23 mouse cellular contexts compared by ENCODE assay signal in the genomic region with DNA sequence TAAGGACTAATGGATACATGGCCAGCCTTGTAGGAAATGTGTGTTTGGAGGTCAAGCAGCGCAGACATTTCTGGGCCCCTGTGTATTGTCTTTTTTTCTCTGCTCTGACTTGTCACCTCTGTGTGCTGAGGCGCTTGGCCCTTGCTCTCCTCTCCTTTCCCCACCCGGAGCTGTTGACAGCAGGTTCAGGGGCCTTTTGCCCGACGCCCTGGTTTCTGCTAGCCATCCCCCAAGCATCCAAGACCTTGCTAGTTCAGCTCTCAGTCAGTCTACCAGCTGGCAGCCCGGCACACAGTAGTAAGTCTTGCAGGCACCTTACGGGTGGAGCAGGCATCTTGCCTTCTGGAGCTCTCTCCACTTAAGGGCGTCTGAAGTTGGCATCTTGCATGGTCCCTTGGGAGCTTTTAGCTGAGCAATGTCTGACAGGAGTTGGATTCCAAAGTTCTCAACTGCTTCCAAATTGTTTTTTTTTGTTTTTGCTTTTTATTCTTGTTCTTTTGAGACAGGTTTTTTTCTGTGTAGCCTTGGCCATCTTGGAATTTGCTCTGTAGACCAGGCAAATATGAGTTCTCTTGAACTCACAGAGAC. TPM values are rescaled to one million over a fixed set of nuclear protein-coding genes. Genes with fewer than 3 reads are reported as not detected.
A peak's percentile ranks its signal among the peaks of the same experiment; 100 is the strongest.
DNase-seq lines count a peak whose midpoint lies in the region; ATAC-seq lines count a peak whose summit lies in the region.
"Had no signal": no experiment of that assay in that cellular context is flagged by ENCODE, and none has a peak within 500 bp of the region (broad histone marks: within the 10 kb centered on the region; RNA-seq: fewer than 3 reads in every experiment).

No protein-coding gene starts in this region.

- no peaks in the 10 kb centered on the region for H3K9me3 ChIP-seq in heart, embryonic 12.5 days (replicated peaks)
- H3K9me3 ChIP-seq: embryonic facial prominence, embryonic 10.5 days; forebrain, embryonic 15.5 days; midbrain, embryonic 15.5 days had no signal

- H3K4me2 ChIP-seq in heart, embryonic 12.5 days: 0 out of 2 replicates have a peak overlapping the region, but pooled peaks have one; percentile 1
- H3K4me2 ChIP-seq: forebrain, embryonic 15.5 days; hindbrain, embryonic 14.5 days; midbrain, embryonic 15.5 days had no signal

- DNase-seq in gastrocnemius, postnatal 36 days: peak; percentile 14 to 15
- DNase-seq in gastrocnemius, postnatal 25 days: no peak
- peak; percentile 63 for DNase-seq in 3T3-L1 (ENCODE audit: low read depth, low spot score)
- DNase-seq in heart, postnatal 10 days: peak; percentile 39 to 50
- DNase-seq in kidney, postnatal 25 days: no peak
- DNase-seq: cerebellum, adult 11-12 months; cerebellum, postnatal 10 days; gastrocnemius, postnatal 14 days; kidney, adult 18-20 months; left cerebral cortex, postnatal 4 days; liver; right cerebral cortex, adult 18-20 months had no signal

- intact Hi-C loops in gastrocnemius, postnatal 36 days (cut with DNase I): no loop called here
- intact Hi-C loops in heart, postnatal 10 days (cut with DNase I): no loop called here

- no peaks in the 10 kb centered on the region for H3K27me3 ChIP-seq in heart, embryonic 12.5 days (replicated peaks)
- H3K27me3 ChIP-seq: forebrain, embryonic 15.5 days; midbrain, embryonic 15.5 days had no signal

- WGBS in heart, embryonic 12.5 days: 39% methylated on average over 8 of the region's 8 CpGs

- peaks cover 77% of the 10 kb centered on the region for H3K4me1 ChIP-seq in heart, embryonic 12.5 days (replicated peaks)

- peak overlapping the region; percentile 71 for H3K27ac ChIP-seq in heart, embryonic 12.5 days (ENCODE audit: poor library complexity, severe bottlenecking)
- H3K27ac ChIP-seq: embryonic facial prominence, embryonic 10.5 days; forebrain, embryonic 15.5 days; hindbrain, embryonic 14.5 days; left cerebral cortex, adult 2 months; macrophage; midbrain, embryonic 15.5 days had no signal

- ATAC-seq in heart, embryonic 12.5 days (ENCODE audit: insufficient number of reproducible peaks, low FRiP score): no peak
- no peak for ATAC-seq in monocyte, adult 5-6 weeks (replicated peaks; ENCODE audit: insufficient number of reproducible peaks, low FRiP score, low TSS enrichment, poor library complexity, severe bottlenecking)
- ATAC-seq: activated CD4-positive, CD25-positive, alpha-beta regulatory T cell, adult 4 months; forebrain, embryonic 15.5 days; inflammation-experienced regulatory T-cells, adult 6 months; midbrain, embryonic 15.5 days had no signal

- peaks cover 8% of the 10 kb centered on the region for H3K36me3 ChIP-seq in heart, embryonic 12.5 days
- H3K36me3 ChIP-seq: forebrain, embryonic 15.5 days; midbrain, embryonic 15.5 days had no signal

- H3K4me3 ChIP-seq in heart, embryonic 12.5 days: no peak overlapping the region
- H3K4me3 ChIP-seq: embryonic facial prominence, embryonic 10.5 days; forebrain, embryonic 15.5 days; left cerebral cortex, adult 2 months; midbrain, embryonic 15.5 days; myocyte had no signal

- H3K9ac ChIP-seq in heart, embryonic 12.5 days: no peak overlapping the region
- H3K9ac ChIP-seq: forebrain, embryonic 15.5 days; hindbrain, embryonic 14.5 days; midbrain, embryonic 15.5 days had no signal

RNA-seq across cellular contexts. Expression of a gene that starts 17.2 kb away (rescaled TPM):
- 100 to 1,000 TPM; 100 to 121 TPM for total RNA-seq in gastrocnemius, postnatal 36 days (2021)
- 100 to 1,000 TPM in 1 of 2 experiments, 10 to 100 TPM in 1; 98.9 to 100 TPM for total RNA-seq in gastrocnemius, postnatal 25 days (2021)
- polyA plus RNA-seq in heart, embryonic 12.5 days (2016; fragmentation: Nextera tagmentation; extraction: Ambion mirVana): 16.2 and 16.9 TPM in 2 replicates
- 10 to 100 TPM; 33.9 to 36.9 TPM for total RNA-seq in heart, postnatal 10 days (2021)
- total RNA-seq in monocyte, adult 5-6 weeks (2017): 9.9 to 21.5 TPM (median 17.3 TPM) in 3 replicates

Comparison
In these comparisons a context has a peak if more than half of its experiments do, and no peak if none do; other contexts are left out.
1. DNase-seq: peak in gastrocnemius, postnatal 36 days (2 of 2), 3T3-L1 (single experiment) and heart, postnatal 10 days (2 of 2); none in gastrocnemius, postnatal 25 days (single experiment) and kidney, postnatal 25 days (0 of 2).